Mouse (Mus musculus): ENCODE measurements around the gene Lce1e.

GRCm38 (mm10) chr3:92694613-92695012, 14.3 kb downstream of the Lce1e start:
- TF ChIP-seq CTCF (conservative IDR thresholded peaks at IDR 0.05; ENCODE audit: insufficient read depth, insufficient read length, low read depth, low read length) (no peak), POLR2A (IDR thresholded peaks at IDR 0.05; ENCODE audit: low read depth, low read length) (no peak)

All from kidney, adult 2 months (tissue).